Mouse (Mus musculus): Measurements from ENCODE around the gene Slc39a3. TPM values are rescaled to one million over a fixed set of nuclear protein-coding genes. Genes with fewer than 3 reads are reported as not detected.

The Slc39a3 gene
- total RNA-seq, 2 experiments from 2014 or later: 67.2 to 69.3 TPM

- intact Hi-C loops (cut with DNase I): loop anchor here (5.0 kb wide), 1 partner anchor 67 kb away; no protein-coding TSS in a partner anchor
- DNase-seq (ENCODE audit: low spot score in 2 of 2): no peak
Measured at GRCm38 (mm10) chr10:81015666-81016065, 21.6 kb downstream of the Slc39a3 start.

- DNase-seq (ENCODE audit: low spot score in 2 of 2): peak; percentile 94 to 97
- intact Hi-C loops (cut with DNase I): loop anchor here (5.0 kb wide), 1 partner anchor 68 kb away; no protein-coding TSS in a partner anchor
Measured at GRCm38 (mm10) chr10:81014393-81015384, 22.5 kb downstream of the Slc39a3 start, which contains the start of gene Gng7. Gng7 (minus strand) TSS chr10:81014945.

DNA sequence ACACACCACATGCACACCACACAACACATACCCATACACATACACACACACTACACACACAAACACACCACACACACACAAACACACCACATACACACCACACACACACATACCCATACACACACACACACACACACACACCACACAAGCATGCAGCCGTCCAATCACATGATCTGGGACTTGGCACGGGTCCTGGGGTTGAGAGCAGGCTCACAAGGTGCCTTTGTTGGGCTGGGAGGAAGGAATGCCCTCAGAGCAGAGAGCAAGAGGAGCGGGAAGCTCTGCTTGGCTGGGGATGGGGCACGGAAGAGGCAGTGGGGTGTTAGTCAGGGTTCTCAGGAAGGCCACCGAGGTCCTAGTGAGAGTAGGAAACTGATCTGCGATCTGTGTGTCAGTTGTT lies 26.4 kb downstream of the Slc39a3 start:
- DNase-seq (ENCODE audit: low spot score in 2 of 2): no peak
- intact Hi-C loops (cut with DNase I): no loop called here

GRCm38 (mm10) chr10:81007240-81007639 lies 30.0 kb downstream of the Slc39a3 start:
- DNase-seq (ENCODE audit: low spot score in 2 of 2): no peak
- intact Hi-C loops (cut with DNase I): no loop called here

- intact Hi-C loops (cut with DNase I): no loop called here
- peak in 1 of 2 experiments; percentile 92 for DNase-seq (ENCODE audit: low spot score in 2 of 2)
Measured at GRCm38 (mm10) chr10:81006005-81006677, 31.1 kb downstream of the Slc39a3 start.

GRCm38 (mm10) chr10:81001161-81001560 lies 36.1 kb downstream of the Slc39a3 start:
- peak; percentile 67 to 76 for DNase-seq (ENCODE audit: low spot score in 2 of 2)
- intact Hi-C loops (cut with DNase I): loop anchor here (2.0 kb wide), 2 partner anchors 20 to 82 kb away; no protein-coding TSS in a partner anchor

DNA sequence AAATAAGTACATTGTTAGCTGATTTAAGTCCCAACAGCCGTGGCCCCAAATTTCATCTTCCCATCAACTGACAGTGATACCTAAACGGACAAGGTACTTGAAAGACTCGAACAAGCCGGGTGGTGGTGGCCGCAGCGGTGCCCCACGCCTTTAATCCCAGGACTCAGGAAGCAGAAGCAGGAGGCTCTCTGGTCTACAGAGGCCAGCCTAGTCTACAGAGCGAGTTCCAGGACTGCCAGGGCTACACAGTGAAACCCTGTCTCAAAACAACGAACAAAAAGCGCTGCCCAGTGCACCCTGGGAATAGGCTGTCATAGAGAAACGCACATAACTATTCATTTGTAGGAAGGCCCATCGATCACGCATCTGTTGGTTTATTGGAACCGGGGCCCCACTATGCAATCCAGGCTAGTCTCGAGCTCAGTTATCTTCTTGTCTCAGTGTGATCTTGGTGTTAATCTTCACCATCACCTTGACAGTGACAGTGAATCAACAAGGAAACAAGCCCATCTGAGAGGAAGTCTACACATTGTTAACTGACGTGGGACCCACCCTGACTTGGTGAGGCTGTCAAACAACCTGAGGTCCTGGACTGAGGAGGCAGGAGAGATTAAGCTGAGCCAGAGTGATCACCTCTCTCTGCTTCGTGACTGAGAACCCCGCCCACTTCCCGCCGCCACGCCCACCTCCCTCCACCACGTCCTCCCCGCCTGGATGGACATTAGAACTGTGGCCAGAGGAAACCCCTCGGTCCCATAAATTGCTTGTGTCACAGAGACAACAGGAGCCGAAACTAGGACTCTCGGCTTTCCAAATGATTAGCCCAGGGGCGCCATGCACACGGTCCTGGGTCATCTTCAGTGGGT lies 36.8 kb downstream of the Slc39a3 start:
- DNase-seq (ENCODE audit: low spot score in 2 of 2): no peak
- intact Hi-C loops (cut with DNase I): loop anchor here (2.0 kb wide), 2 partner anchors 20 to 82 kb away; no protein-coding TSS in a partner anchor

GRCm38 (mm10) chr10:80999362-81000196 lies 37.6 kb downstream of the Slc39a3 start:
- DNase-seq (ENCODE audit: low spot score in 2 of 2): peak; percentile 88 to 94
- intact Hi-C loops (cut with DNase I): loop anchor here (1.0 to 5.0 kb wide), 5 partner anchors 21 to 242 kb away; partner anchors contain the start of gene Dot1l

GRCm38 (mm10) chr10:80998778-80999177 lies 38.4 kb downstream of the Slc39a3 start:
- intact Hi-C loops (cut with DNase I): loop anchor here (1.0 to 5.0 kb wide), 3 partner anchors 43 to 241 kb away; partner anchors contain the start of gene Dot1l
- peak in 1 of 2 experiments; percentile 79 for DNase-seq (ENCODE audit: low spot score in 2 of 2)

DNA sequence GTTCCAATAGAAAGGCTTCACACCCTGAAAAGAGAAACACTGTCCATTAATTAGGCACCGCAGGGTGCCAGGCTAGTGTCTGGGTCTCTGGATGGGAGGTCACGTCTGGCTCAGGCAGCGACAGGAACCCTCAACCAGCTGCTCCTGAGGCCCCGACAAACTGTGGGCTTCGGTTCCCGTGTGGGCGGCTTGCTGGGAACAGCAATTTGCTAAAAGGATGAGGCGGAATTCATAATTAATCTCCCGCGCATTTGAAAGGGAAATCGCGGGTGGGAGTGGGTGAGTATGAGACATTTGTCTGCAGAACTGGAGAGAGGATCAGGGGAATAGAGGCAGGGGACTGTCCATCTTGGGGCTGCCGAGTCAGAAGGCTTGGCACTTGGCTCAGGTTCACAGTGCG lies 39.2 kb downstream of the Slc39a3 start:
- peak in 1 of 2 experiments; percentile 52 for DNase-seq (ENCODE audit: low spot score in 2 of 2)
- intact Hi-C loops (cut with DNase I): loop anchor here (2.0 to 5.0 kb wide), 2 partner anchors 177 to 241 kb away; partner anchors contain the start of gene Dot1l

- no peak for DNase-seq (ENCODE audit: low spot score in 2 of 2)
- intact Hi-C loops (cut with DNase I): loop anchor here (5.0 kb wide), 1 partner anchor 240 kb away; the partner anchor contains the start of gene Dot1l
Measured at GRCm38 (mm10) chr10:80997332-80997731, 39.9 kb downstream of the Slc39a3 start.

DNA sequence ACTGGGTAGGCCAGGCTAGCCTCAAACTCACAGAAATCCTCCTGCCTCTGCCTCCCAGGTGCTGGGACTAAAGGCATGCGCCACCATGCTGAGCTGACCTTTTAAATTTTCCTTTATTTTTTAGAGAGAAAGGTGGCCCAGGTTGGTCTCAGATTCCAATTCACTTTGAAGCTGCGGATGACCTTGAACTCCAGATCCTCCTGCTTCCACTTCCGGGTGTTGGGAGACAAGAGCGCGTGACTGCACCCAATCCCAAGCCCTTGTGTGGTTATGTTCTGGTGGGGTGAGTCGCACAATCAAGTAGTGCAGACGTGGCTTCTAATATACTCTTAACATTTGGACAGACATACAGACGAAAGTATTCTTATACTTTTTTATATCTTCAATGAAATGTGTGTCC lies 40.7 kb downstream of the Slc39a3 start:
- intact Hi-C loops (cut with DNase I): loop anchor here (5.0 kb wide), 1 partner anchor 239 kb away; the partner anchor contains the start of gene Dot1l
- DNase-seq (ENCODE audit: low spot score in 2 of 2): no peak

DNA sequence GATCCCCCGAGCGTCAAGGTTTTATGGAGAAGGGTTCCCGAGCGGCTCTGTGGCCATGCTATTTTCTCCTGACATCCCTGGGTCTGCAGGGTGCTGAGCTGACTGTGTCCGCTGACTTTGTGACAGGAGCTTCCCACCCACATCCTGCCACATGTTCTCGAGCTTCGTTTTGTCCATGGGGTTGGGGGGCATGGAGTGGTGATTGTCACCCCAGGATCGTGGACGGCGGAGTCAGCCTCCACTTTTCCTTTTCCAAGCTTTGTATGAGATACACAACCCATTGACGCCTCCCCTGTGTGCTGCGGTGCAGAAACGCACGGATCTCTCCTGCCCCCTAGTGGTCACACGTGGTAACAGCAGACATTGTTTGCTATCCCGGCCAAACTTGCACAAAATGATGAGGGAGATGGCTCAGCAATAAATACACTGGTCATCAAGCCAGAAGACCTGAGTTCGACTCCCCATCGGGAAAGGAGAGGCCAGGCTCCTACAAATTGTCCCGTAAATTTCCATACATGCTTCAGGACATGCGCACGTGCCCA lies 42.1 kb downstream of the Slc39a3 start:
- intact Hi-C loops (cut with DNase I): loop anchor here (2.0 to 5.0 kb wide), 3 partner anchors 66 to 238 kb away; partner anchors contain the start of gene Dot1l
- DNase-seq (ENCODE audit: low spot score in 2 of 2): peak; percentile 87 to 89

GRCm38 (mm10) chr10:80994621-80995020 lies 42.6 kb downstream of the Slc39a3 start:
- no peak for DNase-seq (ENCODE audit: low spot score in 2 of 2)
- intact Hi-C loops (cut with DNase I): loop anchor here (2.0 to 5.0 kb wide), 4 partner anchors 66 to 237 kb away; partner anchors contain the start of genes Dot1l and Oaz1

DNA sequence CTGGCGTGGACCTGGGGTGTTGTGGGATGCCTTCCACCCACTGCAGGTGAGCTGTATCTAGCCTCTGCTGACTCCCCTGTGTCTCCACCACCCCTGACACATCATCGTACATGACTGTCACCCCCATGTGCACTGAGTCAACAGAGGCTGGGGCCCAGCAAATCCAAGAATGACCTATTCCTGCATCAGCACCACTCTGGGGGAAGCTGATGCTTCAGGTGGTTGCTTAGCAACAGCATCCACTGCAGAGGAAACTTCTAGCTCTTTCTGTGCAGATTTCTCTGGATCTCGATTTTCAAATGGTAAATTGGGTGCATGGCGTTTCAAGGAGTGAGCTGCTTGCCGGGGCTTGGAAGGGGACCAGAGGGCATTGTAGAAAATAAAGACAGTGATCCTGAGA lies 44.0 kb downstream of the Slc39a3 start:
- DNase-seq (ENCODE audit: low spot score in 2 of 2): peak in 1 of 2 experiments; percentile 63
- intact Hi-C loops (cut with DNase I): loop anchor here (5.0 kb wide), 1 partner anchor 166 kb away; the partner anchor contains the start of gene Oaz1

DNA sequence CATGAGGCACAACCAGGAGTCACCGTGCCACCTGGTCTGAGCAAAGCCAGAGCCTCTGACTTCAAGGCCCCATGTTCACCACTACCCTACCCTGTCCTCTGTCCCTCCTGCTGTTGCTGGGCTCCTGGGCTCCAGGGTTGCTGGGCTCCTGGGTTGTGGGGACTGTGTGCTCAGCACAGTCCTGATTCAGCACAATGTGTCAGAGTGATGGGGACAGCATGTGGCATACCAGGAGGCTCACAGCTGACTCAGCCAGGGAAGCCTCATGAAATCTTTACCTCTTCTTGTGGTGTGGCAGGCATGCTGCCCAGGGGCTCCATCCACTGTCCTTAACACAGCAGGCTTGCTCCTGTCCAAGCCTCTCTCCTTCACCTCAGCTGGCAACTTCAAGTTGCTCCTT lies 45.3 kb downstream of the Slc39a3 start:
- intact Hi-C loops (cut with DNase I): loop anchor here (5.0 kb wide), 1 partner anchor 165 kb away; the partner anchor contains the start of gene Oaz1
- DNase-seq (ENCODE audit: low spot score in 2 of 2): peak in 1 of 2 experiments; percentile 26

DNA sequence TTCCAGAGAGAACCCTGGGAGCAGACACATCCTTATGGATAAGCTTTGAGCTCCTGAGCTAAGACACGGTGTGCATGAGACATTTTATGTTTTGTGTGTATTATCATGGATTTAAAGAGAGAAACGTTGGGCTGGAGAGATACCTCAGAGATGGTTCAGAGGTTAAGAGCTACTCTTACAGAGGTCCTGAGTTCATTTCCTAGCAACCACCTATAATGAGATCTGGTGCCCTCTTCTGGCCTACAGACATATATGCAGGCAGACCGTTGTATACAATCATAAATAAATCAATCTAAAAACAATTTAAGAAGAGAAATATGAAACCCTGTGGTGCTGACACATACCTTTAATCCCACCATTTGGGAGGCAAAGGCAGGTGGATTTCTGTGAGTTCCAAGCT lies 46.2 kb downstream of the Slc39a3 start:
- DNase-seq (ENCODE audit: low spot score in 2 of 2): no peak
- intact Hi-C loops (cut with DNase I): loop anchor here (5.0 kb wide), 1 partner anchor 164 kb away; the partner anchor contains the start of gene Oaz1
